Mouse (Mus musculus): ENCODE results near the gene Slc17a7. TPM values are rescaled to one million over a fixed set of nuclear protein-coding genes. Genes with fewer than 3 reads are reported as not detected.

The Slc17a7 gene
- polyA plus RNA-seq, 1 experiment from 2014 or later = 1.2 TPM

GRCm38 (mm10) chr7:45126147-45126843 is 37.5 kb upstream of the Slc17a7 start:
- peaks cover 67% of the 10 kb centered on the region for H3K4me1 ChIP-seq

GRCm38 (mm10) chr7:45126844-45127699 is 36.7 kb upstream of the Slc17a7 start:
- peak; percentile 42 for DNase-seq (ENCODE audit: extremely low spot score, low spot score)
- peak overlapping the region; percentile 98 for H3K4me3 ChIP-seq
- H3K27ac ChIP-seq = peak overlapping the region; percentile 100
- peaks cover 45% of the 10 kb centered on the region for H3K36me3 ChIP-seq (replicated peaks)
- WGBS = 54% methylated on average over 21 of the region's 21 CpGs
- no peaks in the 10 kb centered on the region for H3K9me3 ChIP-seq
- H3K27me3 ChIP-seq (ENCODE audit: poor library complexity, severe bottlenecking) = 0 out of 2 replicates have a peak, but pooled peaks cover 4% of the 10 kb centered on the region
- peaks cover 59% of the 10 kb centered on the region for H3K4me1 ChIP-seq

More at GRCm38 (mm10) chr7:45126147-45126843, 37.5 kb upstream of the Slc17a7 start:
- peak overlapping the region; percentile 98 for H3K4me3 ChIP-seq
- no peak for DNase-seq (ENCODE audit: extremely low spot score, low spot score)
- no peaks in the 10 kb centered on the region for H3K27me3 ChIP-seq (ENCODE audit: poor library complexity, severe bottlenecking)
- H3K9me3 ChIP-seq = no peaks in the 10 kb centered on the region
- WGBS = 81% methylated on average over 17 of the region's 17 CpGs
- H3K36me3 ChIP-seq (replicated peaks) = peaks cover 53% of the 10 kb centered on the region
- peak overlapping the region; percentile 100 for H3K27ac ChIP-seq

- DNase-seq (ENCODE audit: extremely low spot score, low spot score) = no peak
- Histone ChIP-seq H3K27me3 (ENCODE audit: poor library complexity, severe bottlenecking) (0 out of 2 replicates have a peak, but pooled peaks cover 5% of the 10 kb centered on the region), H3K4me1 (peaks cover 52% of the 10 kb centered on the region), H3K27ac (peak overlapping the region; percentile 100), H3K9me3 (no peaks in the 10 kb centered on the region), H3K36me3 (replicated peaks) (peaks cover 38% of the 10 kb centered on the region), H3K4me3 (peak overlapping the region; percentile 98)
- 3% methylated on average over 6 of the region's 6 CpGs for WGBS
These were observed 36.0 kb upstream of the Slc17a7 start for GRCm38 (mm10) chr7:45127700-45128224.

GRCm38 (mm10) chr7:45128624-45129246 is 35.0 kb upstream of the Slc17a7 start, which contains the start of gene Rpl13a:
Gene Rpl13a (minus strand): TSS chr7:45128761.
- H3K36me3 ChIP-seq (replicated peaks) = peaks cover 32% of the 10 kb centered on the region
- peaks cover 48% of the 10 kb centered on the region for H3K4me1 ChIP-seq
- WGBS = under 1% methylated on average over 48 of the region's 48 CpGs
- H3K4me3 ChIP-seq = peak within 1 kb of the TSS; percentile 98
- no peaks in the 10 kb centered on the region for H3K9me3 ChIP-seq
- peak; percentile 99 for DNase-seq (ENCODE audit: extremely low spot score, low spot score)
- H3K27ac ChIP-seq = peak within 1 kb of the TSS; percentile 100
- H3K27me3 ChIP-seq (ENCODE audit: poor library complexity, severe bottlenecking) = 0 out of 2 replicates have a peak, but pooled peaks cover 5% of the 10 kb centered on the region

- Histone ChIP-seq H3K27me3 (ENCODE audit: poor library complexity, severe bottlenecking) (peaks cover 10% of the 10 kb centered on the region), H3K4me3 (peak overlapping the region; percentile 98), H3K4me1 (peaks cover 54% of the 10 kb centered on the region), H3K27ac (peak overlapping the region; percentile 100), H3K36me3 (replicated peaks) (peaks cover 32% of the 10 kb centered on the region), H3K9me3 (no peaks in the 10 kb centered on the region)
- under 1% methylated on average over 17 of the region's 17 CpGs for WGBS
- no peak for DNase-seq (ENCODE audit: extremely low spot score, low spot score)
These were observed 34.4 kb upstream of the Slc17a7 start for GRCm38 (mm10) chr7:45129318-45129717.

- WGBS = 58% methylated on average over 15 of the region's 15 CpGs
- Histone ChIP-seq H3K4me1 (peaks cover 54% of the 10 kb centered on the region), H3K27me3 (ENCODE audit: poor library complexity, severe bottlenecking) (peaks cover 16% of the 10 kb centered on the region), H3K36me3 (replicated peaks) (peaks cover 30% of the 10 kb centered on the region), H3K27ac (peak overlapping the region; percentile 100), H3K9me3 (no peaks in the 10 kb centered on the region), H3K4me3 (peak overlapping the region; percentile 98)
- DNase-seq (ENCODE audit: extremely low spot score, low spot score) = no peak
These were observed 33.8 kb upstream of the Slc17a7 start for GRCm38 (mm10) chr7:45129776-45130512.

- Histone ChIP-seq H3K9me3 (no peaks in the 10 kb centered on the region), H3K36me3 (replicated peaks) (peaks cover 11% of the 10 kb centered on the region), H3K4me1 (peaks cover 50% of the 10 kb centered on the region), H3K4me3 (no peak overlapping the region), H3K27ac (peak overlapping the region; percentile 20; the same call in 1 of the 2 replicates), H3K27me3 (ENCODE audit: poor library complexity, severe bottlenecking) (peaks cover 33% of the 10 kb centered on the region)
- DNase-seq (ENCODE audit: extremely low spot score, low spot score) = no peak
- 78% methylated on average over 11 of the region's 11 CpGs for WGBS
These were observed 31.9 kb upstream of the Slc17a7 start for GRCm38 (mm10) chr7:45131850-45132249.

- DNase-seq (ENCODE audit: extremely low spot score, low spot score) = no peak
- H3K27ac ChIP-seq = no peak overlapping the region
- no peaks in the 10 kb centered on the region for H3K9me3 ChIP-seq
- 73% methylated on average over 8 of the region's 8 CpGs for WGBS
- peaks cover 44% of the 10 kb centered on the region for H3K27me3 ChIP-seq (ENCODE audit: poor library complexity, severe bottlenecking)
- H3K36me3 ChIP-seq (replicated peaks) = no peaks in the 10 kb centered on the region
- peaks cover 43% of the 10 kb centered on the region for H3K4me1 ChIP-seq
- H3K4me3 ChIP-seq = no peak overlapping the region
These were observed 30.1 kb upstream of the Slc17a7 start for GRCm38 (mm10) chr7:45133446-45134159.

GRCm38 (mm10) chr7:45134544-45135026 is 29.2 kb upstream of the Slc17a7 start:
- no peaks in the 10 kb centered on the region for H3K9me3 ChIP-seq
- peaks cover 44% of the 10 kb centered on the region for H3K27me3 ChIP-seq (ENCODE audit: poor library complexity, severe bottlenecking)
- 8% methylated on average over 12 of the region's 12 CpGs for WGBS
- H3K4me3 ChIP-seq = peak overlapping the region; percentile 55; the same call in 1 of the 2 replicates
- peaks cover 35% of the 10 kb centered on the region for H3K4me1 ChIP-seq
- H3K36me3 ChIP-seq (replicated peaks) = no peaks in the 10 kb centered on the region
- no peak overlapping the region for H3K27ac ChIP-seq
- DNase-seq (ENCODE audit: extremely low spot score, low spot score) = no peak

- H3K4me1 ChIP-seq = peaks cover 28% of the 10 kb centered on the region
- no peaks in the 10 kb centered on the region for H3K36me3 ChIP-seq (replicated peaks)
- H3K27me3 ChIP-seq (ENCODE audit: poor library complexity, severe bottlenecking) = peaks cover 44% of the 10 kb centered on the region
- no peak for DNase-seq (ENCODE audit: extremely low spot score, low spot score)
- WGBS = 77% methylated on average over 3 of the region's 3 CpGs
- H3K4me3 ChIP-seq = peak overlapping the region; percentile 55
- H3K9me3 ChIP-seq = no peaks in the 10 kb centered on the region
- peak overlapping the region; percentile 68 for H3K27ac ChIP-seq
These were observed 28.4 kb upstream of the Slc17a7 start for GRCm38 (mm10) chr7:45135370-45135769.

GRCm38 (mm10) chr7:45135993-45136567 is 27.7 kb upstream of the Slc17a7 start, which contains the start of the genes Gm45713 and Flt3l:
Gene Gm45713 (minus strand): TSS chr7:45136231.
Gene Flt3l (minus strand): TSS chr7:45136432.
- 5% methylated on average over 29 of the region's 29 CpGs for WGBS
- Histone ChIP-seq H3K9me3 (no peaks in the 10 kb centered on the region), H3K27me3 (ENCODE audit: poor library complexity, severe bottlenecking) (peaks cover 44% of the 10 kb centered on the region), H3K27ac (peak within 1 kb of the TSS; percentile 68), H3K4me3 (peak within 1 kb of the TSS; percentile 55), H3K36me3 (replicated peaks) (no peaks in the 10 kb centered on the region), H3K4me1 (peaks cover 28% of the 10 kb centered on the region)
- peak; percentile 79 for DNase-seq (ENCODE audit: extremely low spot score, low spot score)
